Mouse (Mus musculus) kidney, adult 2 months (tissue): ENCODE data around the gene Nefh.

Experiments used
- CTCF ChIP-seq: fragments of 200-500 bp; conservative IDR thresholded peaks from 2 replicates; pipeline ENCODE4 v1.5.1; 2011; ENCODE audit warnings: low read depth, mild to moderate bottlenecking, control low read depth, low read length, moderate library complexity, mixed read lengths; ENCODE audit not compliant: insufficient read depth, insufficient read length
- POLR2A ChIP-seq: fragments of 200-500 bp; IDR thresholded peaks from one replicate; pipeline ENCODE4 v1.6.1; 2011; ENCODE audit warnings: low read depth, low read length, control low read depth

GRCm38 (mm10) chr11:4916068-4916467 is 31.8 kb downstream of the Nefh start:
- TF ChIP-seq POLR2A, result no peak
- peak; percentile 83 for TF ChIP-seq CTCF
